Mouse (Mus musculus) neural tube, embryonic 11.5 days (tissue): ENCODE measurements around the gene Abhd2. TPM values are rescaled to one million over a fixed set of nuclear protein-coding genes. Genes with fewer than 3 reads are reported as not detected.
"Not testable (repeated sequence)": the region's sequence is repeated elsewhere in the genome, so short reads cannot be mapped to it uniquely, and the experiment has no call there.

Source experiments
- ATAC-seq: fragments of 200-750 bp; cut with Nextera tagmentation; 2 replicates; pipeline ENCODE4 v1.8.0; 2017; ENCODE audit warnings: moderate number of reproducible peaks, mild to moderate bottlenecking, moderate TSS enrichment, moderate library complexity; ENCODE audit not compliant: insufficient read depth, low FRiP score, low TSS enrichment
- DNase-seq: peaks from one replicate; pipeline ENCODE4 v3.0.0-alpha.2; 2015; ENCODE audit warnings: low spot score
- H3K27ac ChIP-seq: fragments of 300-500 bp; sonication (generic); 2 replicates; pipeline ENCODE4 v1.5.1; 2014; ENCODE audit warnings: low read depth, mild to moderate bottlenecking, low read length
- H3K27me3 ChIP-seq: fragments of 300-500 bp; sonication (generic); 2 replicates; pipeline ENCODE4 v1.6.1; 2014; ENCODE audit warnings: mild to moderate bottlenecking, low read length, mixed read lengths; ENCODE audit not compliant: control insufficient read depth, insufficient read depth
- H3K36me3 ChIP-seq: fragments of 300-500 bp; sonication (generic); 2 replicates; pipeline ENCODE4 v1.6.1; 2014; ENCODE audit warnings: mild to moderate bottlenecking, low read length, moderate library complexity, mixed read lengths; ENCODE audit not compliant: control insufficient read depth, insufficient read depth
- H3K4me1 ChIP-seq: fragments of 300-500 bp; sonication (generic); 2 replicates; pipeline ENCODE4 v1.6.1; 2014; ENCODE audit warnings: low read length, mixed read lengths; ENCODE audit not compliant: control insufficient read depth, insufficient read depth
- H3K4me2 ChIP-seq: fragments of 300-500 bp; sonication (generic); 2 replicates; pipeline ENCODE4 v1.6.1; 2014; ENCODE audit warnings: low read depth, mild to moderate bottlenecking, moderate library complexity
- H3K4me3 ChIP-seq: fragments of 300-500 bp; sonication (generic); 2 replicates; pipeline ENCODE4 v1.5.1; 2014; ENCODE audit warnings: low read depth, low read length
- H3K9ac ChIP-seq: fragments of 300-500 bp; sonication (generic); 2 replicates; pipeline ENCODE4 v1.6.1; 2014; ENCODE audit warnings: mild to moderate bottlenecking, low read length
- H3K9me3 ChIP-seq: fragments of 300-500 bp; sonication (generic); 2 replicates; pipeline ENCODE4 v1.6.1; 2016; ENCODE audit warnings: low read length; ENCODE audit not compliant: control insufficient read depth
- WGBS: fragments of 180-500 bp; shearing (Covaris S2); extraction: QIAGEN DNeasy Blood & Tissue Kit; methylation state at CpG from one replicate; pipeline ENCODE4 v1.1.7; 2014; 5-methylcytosine and 5-hydroxymethylcytosine counted together
- polyA plus RNA-seq: library from polyadenylated mRNA; unstranded; fragments of >200 nt; fragmentation: Nextera tagmentation; extraction: Ambion mirVana; gene quantifications from 2 replicates; pipeline ENCODE4 v1.2.1, GENCODE M21; 2014

The Abhd2 gene
- polyA plus RNA-seq, 1 experiment from 2014 or later: 14.3 TPM

- DNase-seq (no peak), ATAC-seq (no peak)
- no peaks in the 10 kb centered on the region for H3K36me3 ChIP-seq
- WGBS: 85% methylated on average over 12 of the region's 12 CpGs
- H3K9ac ChIP-seq: no peak overlapping the region
- no peak overlapping the region for H3K27ac ChIP-seq
- H3K4me3 ChIP-seq: no peak overlapping the region
- peaks cover 15% of the 10 kb centered on the region for H3K4me1 ChIP-seq
- no peaks in the 10 kb centered on the region for H3K27me3 ChIP-seq
- no peaks in the 10 kb centered on the region for H3K9me3 ChIP-seq
- no peak overlapping the region for H3K4me2 ChIP-seq
Measured at GRCm38 (mm10) chr7:79282883-79283670, 10.1 kb downstream of the Abhd2 start.

GRCm38 (mm10) chr7:79283671-79283941 lies 10.6 kb downstream of the Abhd2 start:
- not testable (repeated sequence) for H3K36me3 ChIP-seq

DNA sequence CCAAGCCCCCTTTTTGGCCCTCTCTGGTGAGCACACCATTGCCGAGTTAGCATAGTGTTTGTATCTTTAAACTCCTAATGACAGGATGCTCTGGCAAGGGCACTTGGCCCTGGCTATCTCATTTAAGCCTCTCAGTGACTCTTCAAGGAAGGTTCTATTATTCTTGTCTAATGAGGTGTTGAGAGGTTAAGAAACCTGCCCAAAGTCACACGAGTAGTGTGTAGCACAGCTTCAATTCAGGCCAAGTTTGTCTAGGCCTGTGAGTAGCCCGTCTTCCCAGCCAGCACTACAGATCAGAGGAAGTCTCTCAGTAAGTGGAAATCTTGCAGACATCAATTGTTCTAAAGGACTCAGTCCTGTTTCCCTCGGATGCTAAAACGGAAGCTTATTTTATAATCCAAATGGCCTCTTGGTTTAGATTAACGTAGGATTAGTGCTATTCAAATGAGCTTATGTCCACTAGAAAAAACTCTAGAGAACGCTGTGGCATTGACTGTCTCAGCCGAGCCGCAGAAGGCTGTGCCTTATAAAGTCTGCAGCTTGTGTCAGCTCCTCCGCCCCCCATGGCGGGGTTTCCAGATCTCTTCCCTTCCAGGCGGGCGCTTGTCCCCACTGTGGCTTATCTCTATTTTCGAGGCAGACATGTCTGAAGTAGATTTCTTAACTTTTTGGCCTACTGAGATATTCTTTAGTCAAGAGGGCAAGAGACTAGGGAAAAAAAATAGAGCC lies 11.3 kb downstream of the Abhd2 start:
- 78% methylated on average over 14 of the region's 14 CpGs for WGBS
- Histone ChIP-seq H3K27me3 (no peaks in the 10 kb centered on the region), H3K4me2 (no peak overlapping the region), H3K4me1 (peaks cover 6% of the 10 kb centered on the region; the same call in 1 of the 2 replicates), H3K9me3 (no peaks in the 10 kb centered on the region), H3K4me3 (no peak overlapping the region), H3K27ac (no peak overlapping the region), H3K9ac (no peak overlapping the region), H3K36me3 (no peaks in the 10 kb centered on the region)
- ATAC-seq: no peak
- DNase-seq: no peak

More at GRCm38 (mm10) chr7:79283671-79283941, 10.6 kb downstream of the Abhd2 start:
- H3K9me3 ChIP-seq, H3K9ac ChIP-seq, H3K4me3 ChIP-seq, H3K27ac ChIP-seq, ATAC-seq, H3K27me3 ChIP-seq, DNase-seq, H3K4me2 ChIP-seq: not testable (repeated sequence)
- 68% methylated on average over 1 of the region's 1 CpGs for WGBS
- peaks cover 12% of the 10 kb centered on the region for H3K4me1 ChIP-seq

- Histone ChIP-seq H3K4me2 (no peak overlapping the region), H3K27me3 (no peaks in the 10 kb centered on the region), H3K9me3 (no peaks in the 10 kb centered on the region), H3K27ac (no peak overlapping the region), H3K4me3 (no peak overlapping the region), H3K4me1 (peaks cover 6% of the 10 kb centered on the region; the same call in 1 of the 2 replicates), H3K36me3 (no peaks in the 10 kb centered on the region), H3K9ac (no peak overlapping the region)
- WGBS: 96% methylated on average over 8 of the region's 8 CpGs
- ATAC-seq: no peak
- DNase-seq: no peak
Measured at GRCm38 (mm10) chr7:79284889-79285280, 11.9 kb downstream of the Abhd2 start.

- ATAC-seq (no peak), DNase-seq (no peak)
- no peaks in the 10 kb centered on the region for H3K27me3 ChIP-seq
- no peaks in the 10 kb centered on the region for H3K9me3 ChIP-seq
- H3K4me2 ChIP-seq: no peak overlapping the region
- H3K4me1 ChIP-seq: peaks cover 6% of the 10 kb centered on the region; the same call in 1 of the 2 replicates
- WGBS: 94% methylated on average over 13 of the region's 13 CpGs
- H3K36me3 ChIP-seq: no peaks in the 10 kb centered on the region
- H3K27ac ChIP-seq: no peak overlapping the region
- H3K4me3 ChIP-seq: no peak overlapping the region
- no peak overlapping the region for H3K9ac ChIP-seq
Measured at GRCm38 (mm10) chr7:79285408-79285807, 12.4 kb downstream of the Abhd2 start.

DNA sequence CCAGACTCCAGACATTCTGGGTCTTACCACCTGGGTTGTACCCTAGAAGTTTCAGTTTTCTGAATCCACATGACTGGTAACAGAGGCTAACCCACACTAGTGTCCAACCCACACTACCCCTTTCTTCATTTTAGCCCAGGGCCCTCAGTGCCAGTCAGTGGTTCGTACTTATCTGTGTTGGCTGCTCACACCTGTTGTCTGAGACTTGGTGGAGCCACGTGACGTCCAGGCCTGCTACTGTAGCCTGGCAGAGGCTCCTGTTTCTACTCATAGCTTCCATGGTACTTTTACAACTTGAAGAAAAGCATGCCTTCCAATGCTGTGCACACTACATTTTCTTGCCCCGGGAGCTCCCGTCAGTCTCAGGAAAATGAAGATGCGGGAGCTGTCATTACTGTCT lies 14.2 kb downstream of the Abhd2 start:
- 95% methylated on average over 6 of the region's 6 CpGs for WGBS
- Histone ChIP-seq H3K36me3 (no peaks in the 10 kb centered on the region), H3K9ac (no peak overlapping the region), H3K27me3 (no peaks in the 10 kb centered on the region), H3K4me3 (no peak overlapping the region), H3K27ac (no peak overlapping the region), H3K9me3 (no peaks in the 10 kb centered on the region), H3K4me1 (peaks cover 6% of the 10 kb centered on the region; the same call in 1 of the 2 replicates), H3K4me2 (no peak overlapping the region)
- no peak for DNase-seq
- no peak for ATAC-seq

DNA sequence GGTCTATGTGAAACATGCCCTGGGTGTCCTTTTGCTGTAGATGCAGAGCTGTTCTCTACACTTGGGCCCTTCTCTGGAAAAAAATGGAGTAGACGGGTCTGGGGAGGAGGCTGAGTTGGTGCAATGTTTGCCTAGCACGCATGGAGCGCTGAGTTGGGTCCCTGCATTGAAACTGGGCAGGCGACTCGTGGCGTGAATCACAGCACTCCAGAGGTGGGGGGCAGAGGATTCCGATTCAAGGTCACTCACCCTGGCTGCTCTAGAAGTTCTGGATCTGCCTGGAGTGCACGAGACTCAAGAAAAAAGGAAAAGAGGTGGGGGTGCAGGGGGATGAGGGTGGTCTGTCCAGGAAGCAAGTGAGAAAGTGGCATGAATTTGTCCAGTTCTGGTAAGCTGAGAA lies 14.9 kb downstream of the Abhd2 start:
- H3K9me3 ChIP-seq: no peaks in the 10 kb centered on the region
- DNase-seq (no peak), ATAC-seq (no peak)
- no peak overlapping the region for H3K4me3 ChIP-seq
- H3K4me1 ChIP-seq: peaks cover 2% of the 10 kb centered on the region; the same call in 1 of the 2 replicates
- no peaks in the 10 kb centered on the region for H3K36me3 ChIP-seq
- no peaks in the 10 kb centered on the region for H3K27me3 ChIP-seq
- no peak overlapping the region for H3K4me2 ChIP-seq
- 90% methylated on average over 8 of the region's 8 CpGs for WGBS
- H3K9ac ChIP-seq: no peak overlapping the region
- H3K27ac ChIP-seq: no peak overlapping the region

GRCm38 (mm10) chr7:79288422-79288821 lies 15.4 kb downstream of the Abhd2 start:
- no peak for ATAC-seq
- DNase-seq: no peak
- Histone ChIP-seq H3K4me3 (no peak overlapping the region), H3K27me3 (no peaks in the 10 kb centered on the region), H3K9ac (no peak overlapping the region), H3K27ac (no peak overlapping the region), H3K4me1 (0 out of 2 replicates have a peak, but pooled peaks cover 2% of the 10 kb centered on the region), H3K9me3 (no peaks in the 10 kb centered on the region), H3K4me2 (no peak overlapping the region), H3K36me3 (no peaks in the 10 kb centered on the region)
- 98% methylated on average over 5 of the region's 5 CpGs for WGBS
